Mouse (Mus musculus) kidney, postnatal 14 days (tissue): ENCODE measurements around the gene Sv2b.

Experiments
- DNase-seq: peaks from one replicate; pipeline ENCODE4 v3.0.0; 2022; ENCODE audit warnings: mixed read lengths

The Sv2b gene

DNA sequence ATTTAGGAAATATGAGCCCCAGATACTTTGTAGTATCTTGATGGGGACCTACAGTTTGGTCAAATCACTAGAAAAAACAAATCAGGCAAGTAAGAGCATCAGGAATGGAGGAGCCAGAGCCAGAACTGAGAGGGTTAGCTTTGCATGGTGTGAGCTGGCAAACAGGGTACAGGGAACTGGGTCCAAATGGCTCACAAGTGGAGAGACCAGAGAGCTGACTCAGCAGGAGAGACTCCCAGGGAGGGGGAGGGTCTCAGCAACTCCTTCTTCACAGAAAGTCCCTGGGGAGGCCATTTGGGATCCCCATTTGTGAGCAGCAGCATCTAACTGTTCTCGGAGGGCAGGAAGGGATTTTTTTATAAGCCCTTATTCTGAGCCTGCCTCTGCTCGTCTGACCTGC lies 18.5 kb downstream of the Sv2b start:
- no peak for DNase-seq

DNA sequence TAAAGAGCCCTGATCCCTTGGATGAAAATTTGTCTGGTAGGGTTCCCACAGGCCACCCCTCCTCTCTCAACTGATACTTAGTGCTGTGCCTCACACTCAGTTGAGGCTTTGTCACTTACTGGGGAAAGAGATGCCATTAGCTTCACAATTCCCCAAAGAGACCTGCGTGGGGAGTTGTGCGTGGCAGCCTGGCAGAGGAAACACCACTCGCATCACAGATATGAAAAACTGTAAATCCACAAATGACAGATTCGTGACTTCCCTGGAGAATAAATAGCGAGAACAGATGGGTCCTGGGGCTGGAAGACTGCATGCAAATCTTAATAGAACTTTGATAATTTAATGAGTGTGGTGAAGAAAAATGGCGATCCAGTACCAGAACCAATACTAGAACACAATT lies 21.8 kb downstream of the Sv2b start:
- DNase-seq, result no peak

DNA sequence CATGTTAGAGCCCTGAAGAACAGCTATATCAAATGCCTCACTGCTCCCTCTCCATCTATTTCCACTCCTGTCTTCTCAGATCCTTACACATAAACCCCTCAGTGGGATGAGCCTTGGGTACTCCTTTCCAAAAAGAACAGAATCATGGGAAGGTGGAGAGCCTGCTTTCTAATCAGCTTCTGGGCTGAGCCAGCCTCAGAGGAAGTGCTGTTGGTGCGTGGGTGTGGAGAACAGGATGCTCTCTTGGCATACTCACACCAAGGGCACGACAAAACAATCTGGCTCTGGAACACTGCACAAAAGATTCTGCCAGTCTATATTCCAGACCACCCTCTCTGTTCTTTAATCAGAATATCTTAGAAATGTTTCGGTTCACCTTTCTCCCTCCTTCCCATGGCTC lies 26.1 kb downstream of the Sv2b start:
- no peak for DNase-seq

DNA sequence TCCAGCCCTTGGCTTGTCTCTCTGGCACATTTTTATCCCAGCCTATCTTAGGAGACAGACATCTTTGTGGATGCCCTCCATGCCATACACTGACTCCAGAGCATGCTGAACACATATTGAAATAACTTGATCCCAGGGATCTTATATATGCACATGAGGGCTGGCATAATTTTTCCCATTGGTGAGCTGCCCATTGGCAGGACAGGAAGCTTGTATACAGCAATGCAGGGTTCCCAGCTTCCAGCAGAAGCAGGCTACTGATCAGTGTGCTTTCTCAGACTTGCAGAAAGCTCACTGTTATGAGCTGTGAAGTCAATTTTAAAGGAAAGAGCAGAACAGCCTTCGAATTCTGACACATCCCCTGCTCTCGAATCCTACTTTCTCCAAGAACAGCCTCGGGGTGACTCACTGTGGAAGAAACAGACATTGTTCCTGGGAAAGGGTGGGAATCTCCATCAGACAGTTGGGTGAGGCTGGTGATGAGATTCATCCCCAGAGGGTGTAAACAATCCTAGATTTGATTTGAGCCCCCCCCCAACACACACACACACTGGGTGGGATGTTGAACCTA lies 26.9 kb downstream of the Sv2b start:
- DNase-seq, result no peak

DNA sequence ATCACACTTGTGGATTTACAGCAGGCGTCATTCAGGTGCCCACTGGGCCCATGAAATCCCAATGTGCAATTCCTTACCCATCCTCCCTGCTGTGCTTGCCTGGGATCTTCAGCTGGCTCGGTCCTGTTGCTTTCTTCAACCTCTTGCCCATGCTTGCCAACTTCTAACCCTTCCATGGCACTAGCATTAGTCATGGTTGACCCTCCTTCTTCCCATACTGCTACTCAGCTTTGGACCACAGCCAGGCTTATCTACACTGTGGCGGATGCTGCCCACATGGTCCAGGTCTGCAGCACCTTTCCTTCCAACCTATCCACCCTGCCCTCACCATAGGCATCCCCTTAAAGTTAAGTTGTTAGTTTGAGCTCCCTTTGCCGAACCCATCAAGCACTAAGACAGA lies 28.0 kb downstream of the Sv2b start:
- no peak for DNase-seq

DNA sequence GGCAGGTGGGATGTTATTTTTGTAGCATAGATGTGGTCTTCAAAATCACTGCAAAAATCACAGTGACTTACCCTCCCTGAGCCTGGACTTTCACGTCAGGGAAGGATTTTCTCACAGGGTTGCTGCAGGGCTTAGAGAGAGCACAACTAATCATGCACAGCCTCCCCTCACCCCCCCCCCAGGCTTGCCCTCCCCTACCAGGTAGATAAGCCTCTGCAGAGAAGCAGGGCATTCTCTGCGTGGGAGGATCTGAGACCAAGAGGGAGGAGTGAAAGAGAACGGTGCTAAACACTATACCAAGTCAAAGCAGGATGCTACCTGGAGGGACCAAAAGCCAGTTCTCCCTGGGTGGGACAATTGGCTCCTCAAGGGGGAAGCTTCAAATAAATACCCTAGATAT lies 31.2 kb downstream of the Sv2b start:
- no peak for DNase-seq

DNA sequence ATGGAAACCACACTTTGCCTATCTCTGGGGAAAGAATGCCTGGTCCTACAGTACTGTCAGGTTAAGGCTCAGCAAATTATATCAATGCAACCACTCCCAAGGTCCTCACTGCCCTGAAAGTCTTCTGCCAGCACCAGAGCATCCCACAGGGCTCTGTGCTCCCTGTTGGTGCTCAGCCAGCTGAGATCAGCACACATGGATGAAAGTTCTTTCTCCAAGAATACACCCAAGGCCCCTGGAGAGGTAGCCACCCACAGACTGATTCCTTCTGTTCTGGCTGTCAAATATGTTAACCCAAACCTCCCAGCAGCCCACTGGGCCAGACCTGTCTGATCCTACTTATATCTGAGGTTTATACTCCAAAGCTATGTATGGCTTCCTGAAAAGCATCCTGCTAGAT lies 32.3 kb downstream of the Sv2b start:
- no peak for DNase-seq

DNA sequence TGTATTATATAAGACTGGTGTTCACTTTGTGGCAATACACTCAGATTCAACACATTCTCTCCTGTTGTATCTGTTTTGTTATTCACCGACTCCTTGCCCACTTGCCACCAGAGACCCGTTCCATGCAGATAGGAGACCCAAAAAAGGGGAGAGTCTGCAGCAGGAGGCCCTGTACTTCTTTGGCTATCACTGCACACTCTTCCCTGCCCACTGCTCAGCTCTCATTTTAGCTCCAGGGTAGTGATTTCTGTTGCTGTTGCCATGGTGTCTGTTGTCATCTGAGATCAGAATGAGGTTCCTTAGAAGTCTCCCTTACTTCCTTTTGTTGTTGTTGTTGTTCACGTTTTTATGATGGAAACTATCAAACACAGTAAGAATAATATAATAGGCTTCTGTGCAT lies 34.5 kb downstream of the Sv2b start:
- no peak for DNase-seq

DNA sequence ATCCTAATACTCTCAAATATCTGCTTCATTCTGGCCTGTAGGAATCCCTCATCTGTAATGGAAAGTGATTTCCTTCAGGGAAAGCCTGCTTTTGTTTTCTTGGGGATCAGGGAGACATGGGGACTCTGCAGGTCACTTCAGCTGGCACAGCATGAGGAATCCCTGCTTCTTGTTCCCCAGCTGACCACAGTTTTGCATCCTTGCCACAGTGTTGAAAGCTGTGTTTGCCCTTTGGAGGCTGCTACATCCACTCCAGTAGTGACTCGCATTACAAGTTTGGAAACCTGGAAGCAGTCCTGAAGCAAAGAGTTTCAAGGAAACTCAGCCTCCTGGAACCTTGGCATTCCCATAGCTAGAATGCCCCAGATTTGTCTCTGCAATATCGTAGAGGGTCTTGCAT lies 35.4 kb downstream of the Sv2b start:
- DNase-seq, result no peak

DNA sequence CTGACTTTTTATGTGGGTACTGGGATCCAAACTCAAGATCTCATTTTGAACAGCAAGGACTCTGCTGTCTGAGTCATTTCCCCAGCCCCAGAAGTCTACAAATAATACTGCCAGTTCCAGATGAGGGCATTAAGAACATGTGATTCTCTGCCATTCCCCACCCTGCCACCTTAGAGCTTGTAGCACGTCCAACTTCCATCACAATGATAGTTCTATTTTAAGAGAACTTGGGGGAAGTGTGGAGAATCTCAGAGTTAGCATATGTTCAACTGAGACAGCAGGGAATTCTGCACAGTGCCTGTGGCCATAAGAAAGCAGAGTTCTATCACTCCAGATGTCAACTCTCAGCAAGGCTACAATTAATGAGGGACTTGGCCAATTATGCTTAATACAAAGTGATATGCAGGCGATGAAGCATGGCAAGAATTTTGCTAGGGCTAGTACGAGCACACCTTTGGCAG lies 37.1 kb downstream of the Sv2b start:
- DNase-seq, result no peak

DNA sequence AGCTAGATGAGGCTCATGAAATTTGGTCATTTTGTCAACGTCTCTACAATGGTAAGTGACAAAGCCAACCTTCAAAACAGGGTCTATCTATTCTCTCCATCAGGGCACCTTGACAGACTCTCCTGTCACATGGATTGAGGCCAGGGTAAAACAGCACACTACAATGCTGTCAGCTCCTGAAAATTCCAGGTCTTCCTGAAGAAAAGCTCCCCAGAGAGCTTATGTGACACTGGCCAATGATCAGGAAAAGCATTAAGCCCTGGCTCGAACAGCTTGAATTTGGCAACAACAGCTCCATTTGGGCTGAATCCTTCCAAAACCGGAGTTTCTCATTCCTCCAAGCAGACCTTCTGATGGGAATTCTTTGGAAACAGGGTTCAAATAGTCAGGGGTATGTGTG lies 37.8 kb downstream of the Sv2b start:
- no peak for DNase-seq

DNA sequence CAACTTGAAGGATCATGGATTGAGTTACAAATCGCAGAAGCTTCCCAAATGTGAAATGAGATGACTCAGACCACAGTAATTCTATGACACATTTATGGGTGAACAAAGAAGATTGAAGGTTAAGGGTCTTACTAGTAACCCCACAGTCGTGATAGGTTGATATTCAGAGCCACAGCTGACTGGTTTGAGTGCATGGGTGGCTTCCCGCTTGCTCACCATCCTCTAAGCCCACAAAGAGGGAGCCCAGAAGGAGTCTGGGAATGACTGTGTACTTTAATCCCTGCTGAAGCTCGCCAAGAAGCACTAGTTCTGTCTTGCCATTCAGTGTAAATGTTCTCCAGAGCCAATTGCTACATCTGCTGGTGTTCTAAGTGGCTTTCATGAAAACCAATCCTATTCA lies 41.8 kb downstream of the Sv2b start:
- no peak for DNase-seq

DNA sequence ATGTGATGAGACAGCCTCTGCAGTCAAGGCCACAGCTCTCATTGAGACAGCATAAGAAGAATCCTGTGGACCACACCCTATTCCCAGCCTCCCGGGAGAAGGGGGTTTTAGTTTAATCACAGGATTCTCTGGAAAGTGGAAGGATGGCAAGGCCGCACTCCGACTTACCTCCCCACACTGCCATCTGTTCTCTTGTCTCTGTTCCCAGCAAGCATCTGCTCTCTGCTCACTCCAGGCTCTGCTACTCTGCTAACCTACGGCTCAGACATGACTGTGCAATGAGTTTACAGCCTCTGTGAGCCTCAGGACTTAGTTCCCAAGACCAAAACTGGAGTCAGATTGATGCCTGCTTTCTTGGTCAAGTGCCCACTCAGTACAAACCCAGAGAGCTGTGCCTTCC lies 43.8 kb downstream of the Sv2b start:
- DNase-seq, result no peak

DNA sequence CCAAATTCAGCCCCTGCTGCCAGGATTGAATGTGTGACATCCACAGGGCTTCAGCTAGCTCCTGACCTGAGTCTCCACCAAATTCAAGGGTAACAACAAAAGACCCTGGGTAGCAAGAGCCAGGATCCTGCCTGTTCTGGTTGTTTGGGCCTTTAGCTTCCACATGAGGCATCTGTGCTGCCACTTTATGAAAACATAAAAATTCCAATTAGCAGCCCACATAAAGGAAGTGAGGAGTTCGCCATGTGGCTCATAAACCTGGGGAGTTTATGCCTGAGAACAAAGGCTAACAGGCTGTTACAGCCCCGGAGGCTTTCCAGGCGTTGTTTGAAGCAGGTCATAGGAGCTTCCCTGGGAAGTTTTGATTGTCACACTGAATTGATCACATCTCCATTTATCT lies 49.1 kb downstream of the Sv2b start:
- no peak for DNase-seq

DNA sequence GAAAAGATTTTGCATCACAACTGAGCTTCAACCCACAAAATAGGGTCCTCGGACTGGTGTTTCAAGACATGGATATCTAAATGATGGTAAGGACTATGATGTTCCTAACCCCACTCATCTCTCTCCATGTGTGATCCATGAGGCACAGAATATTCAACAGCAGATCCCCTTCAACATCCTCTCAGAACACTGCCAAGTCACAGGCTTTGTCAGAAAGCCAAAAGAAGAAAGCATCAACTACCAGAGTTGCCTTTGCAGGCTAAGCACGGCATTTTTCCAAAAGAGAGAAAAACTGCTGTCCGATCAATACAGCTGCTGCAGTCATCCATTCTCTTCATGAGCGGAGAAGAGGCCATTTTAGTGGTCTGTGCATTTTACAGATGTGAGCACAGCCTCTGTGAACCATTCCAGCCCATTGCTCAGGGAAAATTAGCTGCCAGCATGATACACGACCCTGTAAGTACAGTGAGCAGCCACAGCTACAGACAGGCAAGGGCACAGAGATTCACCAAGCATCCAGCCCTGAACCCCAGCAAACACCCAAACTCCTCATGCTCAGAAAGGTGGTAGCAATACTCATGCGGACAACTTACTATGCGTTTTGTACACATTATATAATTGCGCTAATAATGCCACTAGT lies 55.3 kb downstream of the Sv2b start:
- no peak for DNase-seq

DNA sequence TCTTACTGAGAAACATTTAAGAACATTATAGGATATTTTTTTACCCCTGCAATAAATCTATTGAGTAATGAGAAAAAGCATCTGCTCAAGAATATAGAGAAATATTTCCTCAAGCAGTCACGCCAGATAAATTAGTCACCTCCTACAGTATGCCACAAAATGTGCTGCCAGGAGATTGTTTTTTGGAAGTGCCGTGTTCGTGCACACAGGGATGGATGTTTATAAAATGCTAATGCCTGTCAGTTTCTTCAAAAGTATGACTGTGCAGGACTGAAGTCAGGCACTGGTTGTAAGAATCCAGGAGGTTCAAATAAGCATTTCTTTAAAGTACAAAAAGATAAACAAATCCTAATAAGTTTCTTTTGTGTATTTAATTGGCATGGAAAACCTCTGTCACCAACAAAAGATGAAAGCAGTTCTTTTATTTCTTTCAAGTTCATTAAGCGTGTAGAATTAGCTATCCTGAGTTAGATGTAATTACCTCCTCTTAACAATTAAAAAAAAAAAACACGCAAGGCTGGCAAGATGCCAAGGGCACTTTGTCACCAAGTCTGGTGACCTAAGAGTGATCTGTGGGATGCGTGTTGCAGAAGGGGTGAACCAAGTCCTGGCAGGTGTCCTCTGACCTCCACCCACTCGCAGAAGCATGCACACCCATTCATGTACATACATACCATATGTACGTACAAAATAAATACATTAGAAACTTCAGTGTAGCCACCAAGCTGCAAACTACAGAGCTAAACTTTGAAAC lies 68.1 kb downstream of the Sv2b start:
- no peak for DNase-seq

DNA sequence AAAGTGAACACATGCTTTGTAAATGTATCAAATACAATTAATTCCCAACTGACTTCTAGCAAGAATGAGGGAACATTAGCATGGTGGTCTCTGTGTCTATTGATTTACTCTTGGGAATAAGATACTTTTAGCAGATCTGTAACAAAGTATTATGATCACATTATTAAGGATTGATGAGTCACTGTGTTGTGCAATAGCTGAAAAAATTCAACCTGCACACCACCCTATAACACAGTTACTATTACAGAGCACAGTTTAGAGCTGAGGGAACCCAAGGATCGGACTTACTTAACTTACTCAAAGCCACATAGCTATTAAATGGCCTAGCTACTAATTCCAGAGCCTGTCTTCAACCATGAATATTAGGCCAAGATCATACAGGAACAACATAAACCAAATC lies 72.7 kb downstream of the Sv2b start:
- DNase-seq, result no peak

DNA sequence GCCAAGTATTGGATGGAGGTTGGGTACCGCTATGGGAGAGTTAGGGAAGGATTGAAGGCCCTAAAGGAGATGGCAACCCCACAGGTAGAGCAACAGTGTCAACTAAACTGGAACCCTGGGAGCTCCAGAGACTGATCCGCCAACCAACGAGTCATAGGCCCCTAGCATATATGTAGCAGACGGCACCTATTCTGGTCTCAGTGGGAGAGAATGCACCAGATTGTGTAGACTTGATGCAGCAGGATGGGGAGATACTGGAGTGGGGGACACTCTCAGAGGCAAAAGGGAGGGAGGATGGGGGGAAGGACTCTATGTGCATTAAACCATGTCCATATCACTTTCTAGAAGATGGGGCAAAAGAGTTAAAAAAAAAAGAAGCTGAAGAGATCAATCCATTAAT lies 84.9 kb downstream of the Sv2b start:
- no peak for DNase-seq

DNA sequence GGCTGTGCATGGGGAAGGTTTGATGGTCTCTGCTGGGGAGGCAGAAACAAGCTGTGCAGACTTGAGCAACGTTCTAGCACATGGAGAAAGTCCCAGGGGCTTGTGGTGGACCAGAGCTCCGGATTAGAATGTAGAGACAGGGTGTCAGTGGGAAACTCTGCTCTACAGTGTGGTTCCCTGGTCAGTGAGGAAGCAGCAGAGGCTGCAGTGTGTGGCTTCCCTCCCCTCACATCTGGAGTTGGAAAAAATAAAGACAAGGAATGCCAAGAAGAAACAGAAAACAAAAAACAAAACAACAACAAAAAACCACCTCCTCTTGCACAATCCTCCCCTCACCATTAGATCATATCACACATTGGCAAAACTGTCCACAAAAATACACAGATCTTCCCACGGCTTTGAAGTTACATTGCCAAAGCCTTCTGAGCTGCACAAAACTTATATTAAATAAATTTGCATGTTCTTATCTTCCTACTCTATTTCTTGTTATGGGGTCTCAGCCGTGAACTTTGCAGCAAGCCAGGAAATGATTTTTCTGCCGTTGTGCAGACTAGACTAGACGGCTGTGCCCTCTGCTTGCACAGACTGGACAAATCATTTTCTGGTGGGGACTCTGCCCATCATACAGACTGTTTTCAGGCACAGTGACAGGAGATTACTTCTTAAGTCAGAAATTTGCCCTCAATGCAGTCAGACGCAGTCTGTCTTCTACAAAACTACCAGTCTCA lies 86.2 kb downstream of the Sv2b start:
- no peak for DNase-seq

DNA sequence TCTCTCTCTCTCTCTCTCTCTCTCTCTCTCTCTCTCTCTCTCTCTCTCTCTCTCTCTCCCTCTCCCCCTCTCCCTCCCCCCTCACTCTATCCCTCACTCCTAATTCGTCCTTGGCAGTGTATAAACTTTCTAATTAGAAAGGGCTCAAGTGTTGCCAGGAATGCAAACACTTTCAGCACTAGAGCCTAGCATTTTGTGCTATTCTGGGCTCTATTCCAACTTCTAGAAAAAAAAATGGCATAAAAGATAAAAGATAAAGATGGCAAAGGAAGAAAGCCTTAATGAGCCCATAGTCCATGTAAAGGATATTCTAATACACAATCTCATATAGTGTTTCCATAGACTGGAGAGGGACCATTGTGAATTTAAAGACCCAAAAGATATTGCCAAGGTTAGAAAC lies 88.3 kb downstream of the Sv2b start:
- DNase-seq, result no peak

DNA sequence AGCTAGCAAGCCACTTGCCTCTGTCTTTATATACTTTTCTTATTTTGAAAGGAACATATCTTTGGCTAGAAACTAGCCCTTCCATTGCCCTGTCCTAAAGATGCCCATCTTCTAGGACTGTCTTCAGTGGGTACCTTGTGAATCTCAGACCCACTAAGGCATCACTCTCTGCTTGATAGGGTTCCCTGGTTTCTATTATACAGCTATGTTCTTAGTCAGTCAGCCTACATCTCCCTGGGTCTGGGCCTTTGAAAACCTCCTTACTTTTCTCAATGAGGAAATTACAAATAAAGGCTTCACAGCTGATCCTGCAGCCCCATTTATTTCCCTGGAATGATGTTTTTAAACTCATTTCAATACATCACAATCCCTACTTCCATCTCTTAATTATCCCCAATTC lies 88.8 kb downstream of the Sv2b start:
- DNase-seq, result no peak

DNA sequence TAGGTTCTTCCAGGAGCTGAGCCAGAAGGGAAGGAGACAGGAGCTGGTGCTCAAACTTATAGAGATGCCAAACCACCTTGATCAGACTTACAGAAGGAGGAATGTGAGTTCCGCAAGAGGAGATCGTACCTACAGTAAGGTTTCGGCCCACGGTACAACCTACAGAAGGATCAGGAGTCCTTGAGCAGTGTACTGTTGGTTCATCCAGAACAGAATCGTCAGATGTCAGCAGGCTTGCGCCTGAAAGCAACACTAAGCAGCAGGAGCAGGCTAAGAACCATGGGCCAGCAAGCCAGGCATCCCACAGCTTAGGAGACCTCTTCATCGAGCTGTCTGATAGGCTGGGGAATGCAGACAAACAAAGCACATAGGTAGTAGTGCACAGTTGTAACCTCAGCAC lies 92.9 kb downstream of the Sv2b start:
- no peak for DNase-seq

DNA sequence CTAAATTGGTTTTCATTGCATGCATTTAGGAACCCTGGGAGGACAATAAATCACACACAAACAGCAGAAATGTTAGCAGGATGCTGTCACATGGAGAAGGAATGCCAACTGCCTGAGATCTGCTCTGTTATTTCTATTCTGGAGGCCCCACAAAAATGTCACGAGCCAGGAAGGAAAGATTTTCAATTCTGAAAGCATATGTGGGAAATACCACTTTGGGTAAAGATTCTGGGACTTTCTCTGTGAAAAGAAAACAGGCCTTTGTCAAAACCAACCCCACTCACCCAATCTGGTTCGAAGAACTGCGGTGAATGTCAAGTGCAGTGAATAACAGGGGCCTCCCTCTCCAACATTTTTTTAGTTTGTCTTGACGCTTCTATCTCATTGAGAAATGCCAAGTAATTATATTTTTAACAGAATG lies 99.8 kb downstream of the Sv2b start:
- DNase-seq, result peak; percentile 2
